Mouse (Mus musculus) liver, embryonic 15.5 days (tissue): ENCODE measurements around the gene Hsf2bp. TPM values are rescaled to one million over a fixed set of nuclear protein-coding genes. Genes with fewer than 3 reads are reported as not detected.

Experiments
- ATAC-seq: fragments of 200-750 bp; cut with Nextera tagmentation; 2 replicates; pipeline ENCODE4 v1.8.0; 2017; ENCODE audit warnings: moderate number of reproducible peaks, mild to moderate bottlenecking, moderate library complexity; ENCODE audit not compliant: insufficient read depth
- H3K27ac ChIP-seq: fragments of 300-500 bp; sonication (generic); replicated peaks from 2 replicates; pipeline ENCODE4 v1.5.1; 2015; ENCODE audit warnings: mild to moderate bottlenecking, inconsistent platforms
- H3K27me3 ChIP-seq: fragments of 300-500 bp; sonication (generic); 2 replicates; pipeline ENCODE4 v1.6.1; 2015; ENCODE audit warnings: mild to moderate bottlenecking, inconsistent platforms
- H3K36me3 ChIP-seq: fragments of 300-500 bp; sonication (generic); replicated peaks from 2 replicates; pipeline ENCODE4 v1.6.1; 2015; ENCODE audit warnings: moderate library complexity, mild to moderate bottlenecking, inconsistent platforms
- H3K4me1 ChIP-seq: fragments of 300-500 bp; sonication (generic); replicated peaks from 2 replicates; pipeline ENCODE4 v1.6.1; 2015; ENCODE audit warnings: inconsistent platforms
- H3K4me2 ChIP-seq: fragments of 300-500 bp; sonication (generic); 2 replicates; pipeline ENCODE4 v1.6.1; 2015; ENCODE audit warnings: moderate library complexity, mild to moderate bottlenecking, inconsistent platforms
- H3K4me3 ChIP-seq: fragments of 300-500 bp; sonication (generic); replicated peaks from 2 replicates; pipeline ENCODE4 v1.5.1; 2015; ENCODE audit warnings: mild to moderate bottlenecking, inconsistent platforms
- H3K9ac ChIP-seq: fragments of 300-500 bp; sonication (generic); 2 replicates; pipeline ENCODE4 v1.6.1; 2015; ENCODE audit warnings: moderate library complexity, mild to moderate bottlenecking, inconsistent platforms
- H3K9me3 ChIP-seq: fragments of 300-500 bp; sonication (generic); replicated peaks from 2 replicates; pipeline ENCODE4 v1.6.1; 2016; ENCODE audit warnings: inconsistent platforms
- WGBS: fragments of 180-500 bp; shearing (Covaris S2); methylation state at CpG from one replicate; pipeline ENCODE4 v1.1.7; 2015; ENCODE audit warnings: mixed read lengths; ENCODE audit not compliant: insufficient replicate concordance; 5-methylcytosine and 5-hydroxymethylcytosine counted together
- polyA plus RNA-seq: library from polyadenylated mRNA; unstranded; fragments of >200 nt; fragmentation: Nextera tagmentation; extraction: Ambion mirVana; gene quantifications from 2 replicates; pipeline ENCODE4 v1.2.1, GENCODE M21; 2015

The Hsf2bp gene
- polyA plus RNA-seq, 1 experiment from 2014 or later, result 0.21 TPM

DNA sequence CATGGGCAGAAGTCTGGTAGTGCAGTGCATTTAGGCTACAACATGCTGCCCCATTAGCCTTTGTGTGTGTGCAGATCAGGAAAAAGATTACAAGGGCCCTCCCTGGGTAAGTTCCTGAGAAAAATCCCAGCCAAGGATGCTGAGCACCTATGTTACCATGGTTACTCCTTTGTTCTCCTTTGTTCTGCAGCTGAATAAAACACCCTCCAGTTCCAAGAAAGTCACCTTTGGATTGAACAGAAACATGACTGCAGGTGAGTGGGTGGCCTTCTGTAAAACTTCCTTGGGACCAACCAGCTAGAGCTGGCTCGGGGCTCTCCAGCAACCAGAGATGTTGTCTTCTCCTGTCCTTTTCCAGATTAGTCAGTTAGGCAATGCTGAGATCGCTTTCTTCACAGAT lies 22.9 kb upstream of the Hsf2bp start:
- WGBS, result 73% methylated on average over 2 of the region's 2 CpGs
- no peak overlapping the region for H3K27ac ChIP-seq
- no peak overlapping the region for H3K4me3 ChIP-seq
- H3K36me3 ChIP-seq, result peaks cover 77% of the 10 kb centered on the region
- no peaks in the 10 kb centered on the region for H3K9me3 ChIP-seq
- H3K27me3 ChIP-seq, result no peaks in the 10 kb centered on the region
- no peaks in the 10 kb centered on the region for H3K4me1 ChIP-seq
- ATAC-seq, result no peak
- H3K4me2 ChIP-seq, result no peak overlapping the region
- H3K9ac ChIP-seq, result no peak overlapping the region

DNA sequence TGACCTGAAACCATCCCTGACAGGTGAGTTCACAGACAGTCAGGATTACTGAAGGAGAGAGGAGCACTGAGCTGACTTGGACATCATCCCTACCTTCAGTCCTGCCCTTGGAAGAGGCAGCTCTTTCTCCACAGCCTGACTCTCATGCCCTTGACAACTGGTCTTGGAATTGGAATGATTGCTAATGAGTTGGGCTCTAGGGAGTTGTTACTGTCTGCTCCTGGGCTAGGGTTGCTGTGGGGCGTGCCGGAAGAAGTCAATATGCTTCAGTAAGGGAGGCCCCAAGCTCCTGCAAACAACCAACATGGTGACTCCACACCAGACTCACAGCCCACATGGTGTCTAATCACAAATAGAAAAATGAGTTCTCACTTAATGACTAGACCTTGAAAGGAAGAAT lies 21.7 kb upstream of the Hsf2bp start:
- H3K4me1 ChIP-seq, result no peaks in the 10 kb centered on the region; the same call in 1 of the 2 replicates
- no peak overlapping the region for H3K4me2 ChIP-seq
- no peaks in the 10 kb centered on the region for H3K27me3 ChIP-seq
- H3K9ac ChIP-seq, result no peak overlapping the region
- H3K4me3 ChIP-seq, result no peak overlapping the region
- no peaks in the 10 kb centered on the region for H3K9me3 ChIP-seq
- WGBS, result 84% methylated on average over 2 of the region's 2 CpGs
- H3K36me3 ChIP-seq, result peaks cover 89% of the 10 kb centered on the region
- H3K27ac ChIP-seq, result no peak overlapping the region
- ATAC-seq, result no peak

- WGBS, result 73% methylated on average over 5 of the region's 5 CpGs
- Histone ChIP-seq H3K36me3 (peaks cover 92% of the 10 kb centered on the region), H3K27me3 (no peaks in the 10 kb centered on the region), H3K9me3 (no peaks in the 10 kb centered on the region), H3K9ac (no peak overlapping the region), H3K4me3 (no peak overlapping the region), H3K27ac (no peak overlapping the region), H3K4me1 (no peaks in the 10 kb centered on the region; the same call in 1 of the 2 replicates), H3K4me2 (no peak overlapping the region)
- ATAC-seq, result no peak
Observed at GRCm38 (mm10) chr17:32053677-32054076, 17.5 kb upstream of the Hsf2bp start.

DNA sequence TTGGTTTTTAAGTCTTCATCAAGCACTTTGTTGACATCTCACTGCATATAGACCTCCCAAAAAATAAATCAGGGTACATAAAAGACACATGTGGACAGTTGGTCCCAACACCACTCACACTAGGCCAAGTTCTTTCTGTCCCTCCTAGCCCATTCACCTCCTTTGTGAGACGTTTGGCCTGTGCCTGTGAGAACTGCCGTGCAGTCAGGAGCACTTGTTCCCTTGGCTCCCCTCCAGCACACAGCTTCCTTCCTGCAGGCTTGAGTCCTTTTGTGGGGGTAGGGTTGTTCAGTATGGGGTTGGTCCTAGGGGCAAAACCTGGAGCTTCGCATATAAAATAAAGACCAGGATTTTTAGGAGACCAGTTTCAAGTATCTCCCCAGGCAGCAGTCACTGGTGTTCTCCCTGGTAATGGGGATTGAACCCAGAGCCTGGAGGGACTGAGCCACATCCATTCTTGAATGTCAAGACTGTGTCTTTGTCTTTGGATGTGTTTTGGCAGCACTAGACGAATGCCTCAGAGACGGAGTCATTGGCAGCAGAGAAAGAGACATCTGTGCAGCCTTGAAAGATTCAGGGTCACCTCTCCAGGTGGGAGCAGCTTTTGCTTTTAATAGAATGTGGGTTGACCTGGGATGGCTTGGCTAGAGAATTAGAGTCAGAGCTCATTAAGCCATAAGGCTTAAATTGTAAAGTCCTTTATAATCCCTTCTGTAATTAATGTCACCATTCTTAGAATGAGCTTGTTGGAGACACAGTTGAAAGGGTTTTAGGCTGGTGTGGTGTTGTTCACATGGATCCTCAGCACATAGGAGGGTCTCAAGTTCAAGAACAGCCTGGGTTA lies 16.3 kb upstream of the Hsf2bp start:
- peaks cover 90% of the 10 kb centered on the region for H3K36me3 ChIP-seq
- WGBS, result 60% methylated on average over 5 of the region's 5 CpGs
- H3K9ac ChIP-seq, result no peak overlapping the region
- no peaks in the 10 kb centered on the region for H3K27me3 ChIP-seq
- H3K4me1 ChIP-seq, result no peaks in the 10 kb centered on the region; the same call in 1 of the 2 replicates
- H3K9me3 ChIP-seq, result no peaks in the 10 kb centered on the region
- no peak overlapping the region for H3K4me2 ChIP-seq
- no peak overlapping the region for H3K27ac ChIP-seq
- H3K4me3 ChIP-seq, result no peak overlapping the region
- no peak for ATAC-seq

DNA sequence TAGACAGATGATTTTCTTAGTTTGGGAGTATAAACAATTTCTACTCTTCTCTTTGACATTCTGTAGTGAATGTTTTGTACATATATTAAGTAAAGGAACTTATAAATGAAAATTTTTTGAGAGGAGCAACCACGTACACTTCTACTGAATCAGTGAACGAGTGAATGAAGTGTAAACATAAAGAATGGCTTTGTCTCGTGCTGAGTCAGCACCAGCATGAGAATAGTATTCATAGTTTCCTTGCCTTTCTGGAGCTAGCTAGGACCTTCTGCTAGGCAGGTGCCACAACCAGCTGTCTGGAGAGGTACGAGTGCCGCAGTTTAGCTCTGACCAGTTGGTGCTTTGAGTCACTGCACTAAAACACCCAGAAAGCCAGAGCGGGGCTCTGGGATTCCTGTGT lies 14.5 kb upstream of the Hsf2bp start:
- H3K4me1 ChIP-seq, result no peaks in the 10 kb centered on the region; the same call in 1 of the 2 replicates
- no peaks in the 10 kb centered on the region for H3K27me3 ChIP-seq
- no peak overlapping the region for H3K4me3 ChIP-seq
- no peak overlapping the region for H3K27ac ChIP-seq
- 77% methylated on average over 6 of the region's 6 CpGs for whole genome bisulfite sequencing
- no peak overlapping the region for H3K4me2 ChIP-seq
- no peak overlapping the region for H3K9ac ChIP-seq
- ATAC-seq, result no peak
- H3K9me3 ChIP-seq, result no peaks in the 10 kb centered on the region
- peaks cover 85% of the 10 kb centered on the region for H3K36me3 ChIP-seq

- WGBS, result 53% methylated on average over 4 of the region's 4 CpGs
- no peaks in the 10 kb centered on the region; the same call in 1 of the 2 replicates for H3K4me1 ChIP-seq
- H3K4me2 ChIP-seq, result no peak overlapping the region
- no peak overlapping the region for H3K4me3 ChIP-seq
- H3K27me3 ChIP-seq, result no peaks in the 10 kb centered on the region
- ATAC-seq, result no peak
- no peak overlapping the region for H3K27ac ChIP-seq
- H3K36me3 ChIP-seq, result peaks cover 79% of the 10 kb centered on the region
- H3K9ac ChIP-seq, result no peak overlapping the region
- no peaks in the 10 kb centered on the region for H3K9me3 ChIP-seq
Observed at GRCm38 (mm10) chr17:32049914-32050313, 13.8 kb upstream of the Hsf2bp start.

DNA sequence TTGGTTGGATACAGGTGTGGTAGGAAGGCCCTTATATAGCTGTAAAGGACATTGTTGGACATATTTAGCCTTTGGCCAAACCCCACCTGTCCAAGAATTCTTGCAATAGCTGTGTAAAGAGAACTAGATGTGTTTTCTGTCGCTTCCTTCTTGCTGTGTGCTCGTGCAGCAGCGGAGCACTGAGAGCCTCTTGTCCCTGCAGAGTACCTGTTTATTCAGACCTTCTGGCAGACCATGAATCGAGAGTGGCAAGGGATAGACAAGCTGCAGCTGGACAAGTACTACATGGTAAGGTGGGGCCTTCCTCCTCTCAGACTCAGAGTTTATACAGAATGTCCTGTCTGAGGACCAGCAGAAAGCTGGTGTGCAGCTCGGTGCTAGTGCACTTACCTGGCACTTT lies 12.2 kb upstream of the Hsf2bp start:
- Histone ChIP-seq H3K9ac (no peak overlapping the region), H3K36me3 (peaks cover 64% of the 10 kb centered on the region), H3K27me3 (no peaks in the 10 kb centered on the region), H3K4me3 (no peak overlapping the region), H3K4me2 (no peak overlapping the region), H3K4me1 (no peaks in the 10 kb centered on the region; the same call in 1 of the 2 replicates), H3K9me3 (no peaks in the 10 kb centered on the region), H3K27ac (no peak overlapping the region)
- ATAC-seq, result no peak
- WGBS, result 81% methylated on average over 5 of the region's 5 CpGs

GRCm38 (mm10) chr17:32046541-32046940 lies 10.4 kb upstream of the Hsf2bp start:
- Histone ChIP-seq H3K36me3 (peaks cover 47% of the 10 kb centered on the region), H3K27me3 (no peaks in the 10 kb centered on the region), H3K4me2 (no peak overlapping the region), H3K27ac (0 out of 2 replicates have a peak overlapping the region, but pooled peaks have one; percentile 9), H3K9me3 (no peaks in the 10 kb centered on the region), H3K4me3 (no peak overlapping the region), H3K4me1 (no peaks in the 10 kb centered on the region), H3K9ac (no peak overlapping the region)
- WGBS, result 75% methylated on average over 5 of the region's 5 CpGs
- no peak for ATAC-seq

DNA sequence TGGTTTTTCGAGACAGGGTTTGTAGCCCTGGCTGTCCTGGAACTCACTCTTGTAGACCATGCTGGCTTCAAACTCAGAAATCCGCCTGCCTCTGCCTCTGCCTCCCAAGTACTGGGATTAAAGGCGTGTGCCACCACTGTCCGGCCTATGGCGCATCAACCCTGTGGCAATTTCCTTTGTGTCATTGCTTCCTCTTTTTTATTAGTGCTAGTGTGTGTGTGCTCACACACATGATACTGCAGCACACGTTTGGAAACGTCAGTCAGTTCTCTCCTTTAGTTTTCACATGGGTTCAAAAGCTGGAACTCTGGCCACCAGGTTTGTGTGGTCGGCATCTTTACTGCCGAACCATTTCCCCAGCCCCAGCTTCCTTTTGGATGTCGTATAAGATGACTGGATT lies 4.1 kb upstream of the Hsf2bp start:
- H3K27ac ChIP-seq, result no peak overlapping the region
- no peak for ATAC-seq
- 46% methylated on average over 10 of the region's 10 CpGs for WGBS
- no peaks in the 10 kb centered on the region for H3K27me3 ChIP-seq
- H3K4me2 ChIP-seq, result no peak overlapping the region
- H3K4me1 ChIP-seq, result peaks cover 30% of the 10 kb centered on the region
- no peak overlapping the region for H3K4me3 ChIP-seq
- H3K9me3 ChIP-seq, result no peaks in the 10 kb centered on the region
- H3K9ac ChIP-seq, result no peak overlapping the region
- no peaks in the 10 kb centered on the region for H3K36me3 ChIP-seq

DNA sequence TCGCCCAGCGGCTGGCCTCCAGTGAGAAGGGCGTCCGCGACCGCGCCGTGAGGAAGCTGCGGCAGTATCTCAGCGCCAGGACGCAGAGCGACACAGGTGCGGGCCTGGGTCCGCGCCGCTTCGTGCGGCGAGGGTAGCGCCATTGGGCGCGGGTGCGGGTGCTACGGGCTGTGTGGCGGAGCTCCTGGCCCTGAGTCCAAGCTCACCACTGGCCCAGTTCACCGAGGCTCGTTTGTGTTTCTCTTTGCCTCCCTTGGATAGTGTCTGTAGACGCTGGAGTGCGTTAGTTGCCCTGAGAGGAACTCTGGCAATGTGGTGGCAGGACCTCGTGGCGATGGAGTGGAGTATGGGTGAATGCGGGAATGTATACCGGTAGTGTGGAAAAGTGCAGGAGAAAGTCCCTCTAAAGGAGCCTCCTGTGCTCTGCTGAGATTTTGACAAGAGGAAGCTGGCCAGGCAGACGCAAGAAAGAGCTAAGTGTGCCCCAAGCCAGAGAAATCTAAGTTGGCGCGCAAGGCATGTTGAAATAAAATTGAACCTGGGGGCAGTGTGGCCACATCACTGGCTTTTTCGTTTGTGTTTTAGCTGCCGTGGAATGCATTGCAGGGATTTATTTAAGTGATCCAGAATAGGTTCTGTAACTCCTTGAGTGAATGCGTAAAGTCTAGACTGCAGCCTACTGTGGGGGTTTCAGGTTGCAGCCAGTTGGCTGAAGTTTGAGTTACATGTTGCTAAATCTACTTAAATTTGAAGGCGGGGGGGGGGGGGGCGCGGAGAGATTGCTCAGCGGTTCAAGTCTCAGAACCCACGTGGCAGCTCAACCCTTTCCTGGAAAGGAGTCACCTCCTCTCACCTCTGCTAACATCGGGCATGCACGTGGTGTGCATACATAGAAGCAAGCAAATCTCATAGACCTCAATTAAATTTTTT lies 625 bp upstream of the Hsf2bp start:
- Histone ChIP-seq H3K4me3 (peak overlapping the region; percentile 80), H3K36me3 (no peaks in the 10 kb centered on the region), H3K4me1 (peaks cover 33% of the 10 kb centered on the region), H3K9ac (peak overlapping the region; percentile 63), H3K27ac (peak overlapping the region; percentile 59; the same call in 1 of the 2 replicates), H3K27me3 (no peaks in the 10 kb centered on the region), H3K4me2 (peak overlapping the region; percentile 93), H3K9me3 (no peaks in the 10 kb centered on the region)
- peak; percentile 53 for ATAC-seq
- under 1% methylated on average over 46 of the region's 46 CpGs for WGBS

DNA sequence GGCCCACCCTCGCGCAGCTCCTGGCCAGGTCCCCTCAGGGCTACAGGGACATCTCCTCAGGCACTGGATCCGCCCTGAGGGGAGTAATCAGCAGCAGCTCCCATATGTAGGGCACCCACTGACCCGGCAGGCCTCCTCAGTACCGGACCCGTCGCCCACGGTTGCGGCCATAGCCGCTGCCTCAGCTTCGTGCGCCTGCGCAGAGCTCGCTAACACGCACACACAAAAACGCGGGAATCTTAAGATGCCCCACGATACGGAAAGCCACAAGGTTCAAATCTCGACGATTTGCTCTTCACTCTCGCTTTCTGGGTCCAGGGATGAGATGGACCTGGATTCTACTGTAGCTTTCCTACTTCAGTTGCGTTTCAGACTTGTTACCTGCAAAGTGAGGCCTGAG lies 1.8 kb downstream of the Hsf2bp start:
- 82% methylated on average over 23 of the region's 23 CpGs for WGBS

More for the DNA sequence above, 1.8 kb downstream of the Hsf2bp start:
- Histone ChIP-seq H3K27me3 (no peaks in the 10 kb centered on the region), H3K4me3 (no peak overlapping the region), H3K36me3 (no peaks in the 10 kb centered on the region), H3K4me2 (no peak overlapping the region), H3K9me3 (no peaks in the 10 kb centered on the region), H3K27ac (no peak overlapping the region), H3K9ac (no peak overlapping the region), H3K4me1 (peaks cover 36% of the 10 kb centered on the region)
- ATAC-seq, result no peak
